Mouse (Mus musculus) lung, postnatal 0 days (tissue): ENCODE results near the gene Med19.

Source experiments
- CTCF ChIP-seq: IDR thresholded peaks from 2 replicates; pipeline ENCODE4 v1.5.1; 2016; ENCODE audit warnings: antibody characterized with exemption, mild to moderate bottlenecking
- EP300 ChIP-seq: IDR thresholded peaks from 2 replicates; pipeline ENCODE4 v1.6.1; 2016; ENCODE audit warnings: antibody characterized with exemption, mild to moderate bottlenecking, control low read depth

DNA sequence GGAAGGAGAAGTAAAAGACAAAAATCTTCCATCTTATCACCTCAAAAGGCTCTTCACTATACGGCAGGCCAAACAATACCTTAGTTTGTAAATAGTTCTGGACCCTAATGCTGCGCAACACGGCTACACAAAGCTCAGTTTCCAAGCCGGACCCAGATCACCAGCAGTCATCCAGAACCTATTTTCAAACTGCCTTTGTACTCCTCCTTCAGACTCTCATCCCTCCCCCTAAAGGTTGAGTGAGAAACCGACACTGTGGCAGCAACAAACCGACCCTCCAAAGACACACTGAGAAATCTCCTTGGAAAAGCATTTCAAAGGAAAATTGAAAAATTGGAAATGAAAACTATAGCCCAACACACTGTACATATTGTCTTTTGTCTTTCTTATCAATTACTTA, 29.8 kb upstream of the Med19 start:
- TF ChIP-seq CTCF (peak; percentile 45), EP300 (no peak)
